In the genomic region with DNA sequence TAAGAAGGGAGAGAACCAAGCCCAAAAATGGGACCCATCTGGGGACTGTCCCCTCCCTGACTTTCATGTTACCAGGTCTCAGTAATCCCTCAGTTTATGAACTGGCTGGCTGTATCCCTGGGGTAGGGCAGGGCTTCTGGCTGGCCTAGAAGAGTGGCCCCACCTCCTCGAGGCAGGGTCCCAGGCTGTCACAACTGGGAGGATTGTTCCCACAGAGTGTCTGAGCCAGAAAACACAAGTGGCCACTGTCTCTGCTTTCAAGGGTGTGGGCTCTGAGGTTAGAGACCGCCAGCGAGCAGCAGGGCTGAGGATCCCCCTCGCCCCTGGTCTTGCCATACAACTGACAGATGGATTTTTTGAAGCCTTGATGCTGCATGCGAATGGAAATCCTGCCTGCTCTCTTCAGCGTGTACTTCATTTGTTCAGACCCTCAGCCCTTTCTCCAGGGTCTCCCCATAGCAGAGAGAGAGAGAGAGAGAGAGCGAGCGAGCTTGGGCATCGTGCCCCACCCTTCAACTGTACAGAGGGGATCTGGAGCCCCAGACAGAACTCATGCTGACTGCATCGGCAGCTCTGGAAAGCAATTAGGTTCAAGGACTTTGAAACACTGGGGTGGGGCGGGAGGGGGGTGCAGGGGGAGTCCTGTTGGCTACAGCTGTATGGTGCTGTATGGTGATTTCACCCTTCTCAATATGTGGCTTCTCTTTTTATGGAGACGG, we compare ENCODE assay signal across 9 mouse cellular contexts. TPM values are rescaled to one million over a fixed set of nuclear protein-coding genes. Genes with fewer than 3 reads are reported as not detected.
DNase-seq lines count a peak whose midpoint lies in the region; ATAC-seq lines count a peak whose summit lies in the region.
"Had no signal": no experiment of that assay in that cellular context is flagged by ENCODE, and none has a peak within 500 bp of the region (broad histone marks: within the 10 kb centered on the region; RNA-seq: fewer than 3 reads in every experiment).

No protein-coding gene starts in this region.

- H3K9me3 ChIP-seq in embryonic facial prominence, embryonic 14.5 days (ENCODE audit: control insufficient read depth, low read length): no peaks in the 10 kb centered on the region
- no peaks in the 10 kb centered on the region for H3K9me3 ChIP-seq in hindbrain, embryonic 13.5 days
- H3K9me3 ChIP-seq in midbrain, embryonic 13.5 days: no peaks in the 10 kb centered on the region
- H3K9me3 ChIP-seq: liver, embryonic 15.5 days had no signal

- H3K4me3 ChIP-seq in embryonic facial prominence, embryonic 14.5 days (ENCODE audit: low read depth, low read length): no peak overlapping the region
- no peak overlapping the region for H3K4me3 ChIP-seq in hindbrain, embryonic 13.5 days
- H3K4me3 ChIP-seq in midbrain, embryonic 13.5 days (replicated peaks): no peak overlapping the region
- H3K4me3 ChIP-seq: liver, embryonic 15.5 days had no signal

- no peak overlapping the region for H3K9ac ChIP-seq in embryonic facial prominence, embryonic 14.5 days (ENCODE audit: low read depth, low read length)
- no peak overlapping the region for H3K9ac ChIP-seq in hindbrain, embryonic 13.5 days
- H3K9ac ChIP-seq in midbrain, embryonic 13.5 days (replicated peaks): no peak overlapping the region
- H3K9ac ChIP-seq: liver, embryonic 15.5 days had no signal

- H3K4me2 ChIP-seq in embryonic facial prominence, embryonic 14.5 days (ENCODE audit: low read depth, low read length): no peak overlapping the region
- H3K4me2 ChIP-seq in hindbrain, embryonic 13.5 days: no peak overlapping the region
- H3K4me2 ChIP-seq in midbrain, embryonic 13.5 days (replicated peaks): no peak overlapping the region
- H3K4me2 ChIP-seq: liver, embryonic 15.5 days had no signal

- H3K27ac ChIP-seq in embryonic facial prominence, embryonic 14.5 days (replicated peaks; ENCODE audit: low read depth, low read length): peak overlapping the region; percentile 78
- peak overlapping the region; percentile 61 for H3K27ac ChIP-seq in hindbrain, embryonic 13.5 days
- no peak overlapping the region for H3K27ac ChIP-seq in midbrain, embryonic 13.5 days

- no peaks in the 10 kb centered on the region for H3K36me3 ChIP-seq in embryonic facial prominence, embryonic 14.5 days (ENCODE audit: control insufficient read depth, insufficient read depth, low read length)
- H3K36me3 ChIP-seq in hindbrain, embryonic 13.5 days: no peaks in the 10 kb centered on the region
- H3K36me3 ChIP-seq in midbrain, embryonic 13.5 days: no peaks in the 10 kb centered on the region
- H3K36me3 ChIP-seq: liver, embryonic 15.5 days had no signal

- H3K4me1 ChIP-seq in embryonic facial prominence, embryonic 14.5 days (ENCODE audit: control insufficient read depth, insufficient read depth, low read length): peaks cover 37% of the 10 kb centered on the region
- H3K4me1 ChIP-seq in hindbrain, embryonic 13.5 days (replicated peaks): peaks cover 63% of the 10 kb centered on the region
- H3K4me1 ChIP-seq in midbrain, embryonic 13.5 days (replicated peaks): peaks cover 35% of the 10 kb centered on the region

- peak; percentile 28 for DNase-seq in left cerebral cortex, adult 11 months (ENCODE audit: low spot score)
- no peak for DNase-seq in left cerebral cortex, adult 8-10 months (ENCODE audit: low spot score in 2 of 2)
- DNase-seq in embryonic facial prominence, embryonic 14.5 days (ENCODE audit: low spot score): peak; percentile 73
- no peak for DNase-seq in cerebellum, postnatal 36 days
- DNase-seq in cerebellum, adult 11 months: no peak
- no peak for DNase-seq in adrenal gland, adult 8-10 months

- WGBS in embryonic facial prominence, embryonic 14.5 days: 41% methylated on average over 12 of the region's 12 CpGs
- 49% methylated on average over 12 of the region's 12 CpGs for WGBS in hindbrain, embryonic 13.5 days
- WGBS in midbrain, embryonic 13.5 days: 52% methylated on average over 12 of the region's 12 CpGs

- peak; percentile 69 for ATAC-seq in embryonic facial prominence, embryonic 14.5 days (ENCODE audit: low read depth)
- ATAC-seq in hindbrain, embryonic 13.5 days (ENCODE audit: low FRiP score): peak; percentile 67
- ATAC-seq in midbrain, embryonic 13.5 days: peak; percentile 66

- H3K27me3 ChIP-seq in embryonic facial prominence, embryonic 14.5 days (replicated peaks; ENCODE audit: control insufficient read depth, insufficient read depth, low read length): no peaks in the 10 kb centered on the region
- no peaks in the 10 kb centered on the region for H3K27me3 ChIP-seq in hindbrain, embryonic 13.5 days
- H3K27me3 ChIP-seq in midbrain, embryonic 13.5 days: no peaks in the 10 kb centered on the region
- H3K27me3 ChIP-seq: liver, embryonic 15.5 days had no signal

RNA-seq across cellular contexts. Expression of a gene that starts 18.6 kb away (rescaled TPM):
- total RNA-seq in left cerebral cortex, adult 8-10 months (2022): 1 to 10 TPM; 7.4 to 9.9 (median 9.3) TPM
- 2.8 and 2.9 TPM in 2 replicates for polyA plus RNA-seq in embryonic facial prominence, embryonic 14.5 days (2014; fragmentation: Nextera tagmentation; extraction: Ambion mirVana)
- 2.1 TPM in 2 replicates for polyA plus RNA-seq in hindbrain, embryonic 13.5 days (2015; fragmentation: Nextera tagmentation; extraction: Ambion mirVana)
- 1.1 and 2.3 TPM in 2 replicates for polyA plus RNA-seq in midbrain, embryonic 13.5 days (2015; fragmentation: Nextera tagmentation; extraction: Ambion mirVana)
- total RNA-seq in adrenal gland, adult 8-10 months (2022): 10 to 100 TPM in 2 of 4 experiments, 1 to 10 TPM in 2; 9.5 to 23.3 (median 14.9) TPM

RNA-seq across cellular contexts. Expression of a gene that starts 19.9 kb away (rescaled TPM):
- 1 to 10 TPM; 1.2 to 1.8 (median 1.4) TPM for total RNA-seq in left cerebral cortex, adult 8-10 months (2022)
- polyA plus RNA-seq in embryonic facial prominence, embryonic 14.5 days (2014; fragmentation: Nextera tagmentation; extraction: Ambion mirVana): 0.31 TPM in 1 of 2 replicates, not detected in the other
- not detected in 2 replicates for polyA plus RNA-seq in hindbrain, embryonic 13.5 days (2015; fragmentation: Nextera tagmentation; extraction: Ambion mirVana)
- polyA plus RNA-seq in midbrain, embryonic 13.5 days (2015; fragmentation: Nextera tagmentation; extraction: Ambion mirVana): 0.35 TPM in 1 of 2 replicates, not detected in the other
- 1 to 10 TPM; 1.3 to 2.4 (median 1.6) TPM for total RNA-seq in adrenal gland, adult 8-10 months (2022)

Comparison
In these comparisons a context has a peak if more than half of its experiments do, and no peak if none do; other contexts are left out.
1. DNase-seq: peak in left cerebral cortex, adult 11 months (single experiment) and embryonic facial prominence, embryonic 14.5 days (single experiment); none in left cerebral cortex, adult 8-10 months (0 of 2), cerebellum, postnatal 36 days (0 of 2), cerebellum, adult 11 months (single experiment) and adrenal gland, adult 8-10 months (single experiment).
2. Peak in every context shown above with its lines, with median percentiles within 50 percentile points of each other: ATAC-seq.